Mouse (Mus musculus) MEL (cell line): ENCODE results near the gene Col2a1. TPM values are rescaled to one million over a fixed set of nuclear protein-coding genes. Genes with fewer than 3 reads are reported as not detected.

Source experiments
- DNase-seq: peaks from one replicate; pipeline ENCODE4 v3.0.0; 2011; ENCODE audit warnings: low read depth, low spot score
- H3K27ac ChIP-seq: 2 replicates; pipeline ENCODE4 v1.5.1; 2012; ENCODE audit warnings: low read depth, mild to moderate bottlenecking, control low read depth, low read length, moderate library complexity; ENCODE audit not compliant: control insufficient read depth
- H3K27me3 ChIP-seq, 2 experiments: fragments of 150-350 bp in 1 of 2; sonication (generic) in 1 of 2; 2 replicates each; pipeline ENCODE4 v1.6.1; 2012; ENCODE audit warnings: low read length in 2 of 2, mild to moderate bottlenecking in 2 of 2, improper control_type of control experiment in 1 of 2, moderate library complexity in 1 of 2; ENCODE audit not compliant: insufficient read depth in 2 of 2, control insufficient read depth in 1 of 2
- H3K36me3 ChIP-seq, 2 experiments: 2 replicates each; pipeline ENCODE4 v1.6.1; 2012 to 2014; ENCODE audit warnings: low read length in 2 of 2, improper control_type of control experiment in 1 of 2, inconsistent platforms in 1 of 2, mild to moderate bottlenecking in 1 of 2; ENCODE audit not compliant: insufficient read depth in 2 of 2, control insufficient read depth in 1 of 2
- H3K4me1 ChIP-seq, 2 experiments: fragments of 150-350 bp in 1 of 2; sonication (generic) in 1 of 2; 2 replicates each; pipeline ENCODE4 v1.6.1; 2012; ENCODE audit warnings: low read length in 2 of 2, improper control_type of control experiment in 1 of 2, mild to moderate bottlenecking in 1 of 2; ENCODE audit not compliant: insufficient read depth in 2 of 2, control insufficient read depth in 1 of 2
- H3K4me3 ChIP-seq, 2 experiments: fragments of 150-350 bp in 1 of 2; sonication (generic) in 1 of 2; 2 replicates each; pipeline ENCODE4 v1.5.1; 2012; ENCODE audit warnings: low read depth in 2 of 2, low read length in 2 of 2, mild to moderate bottlenecking in 2 of 2, moderate library complexity in 2 of 2, control low read depth in 1 of 2, improper control_type of control experiment in 1 of 2; ENCODE audit not compliant: control insufficient read depth in 1 of 2, insufficient read depth in 1 of 2
- H3K79me2 ChIP-seq: 2 replicates; pipeline ENCODE4 v1.6.1; 2012; ENCODE audit warnings: mild to moderate bottlenecking, low read length, moderate library complexity; ENCODE audit not compliant: control insufficient read depth, poor library complexity, insufficient read depth
- H3K9ac ChIP-seq: 2 replicates; pipeline ENCODE4 v1.6.1; 2012; ENCODE audit warnings: low read depth, mild to moderate bottlenecking, control low read depth, low read length, moderate library complexity; ENCODE audit not compliant: control insufficient read depth, poor library complexity, severe bottlenecking
- H3K9me3 ChIP-seq: fragments of 150-350 bp; sonication (generic); replicated peaks from 2 replicates; pipeline ENCODE4 v1.6.1; 2012; ENCODE audit warnings: mild to moderate bottlenecking, low read length, improper control_type of control experiment, moderate library complexity; ENCODE audit not compliant: insufficient read depth
- BHLHE40 ChIP-seq: IDR thresholded peaks from 2 replicates; pipeline ENCODE4 v1.6.1; 2012; ENCODE audit warnings: low read depth, mild to moderate bottlenecking, inconsistent platforms, low read length, improper control_type of control experiment, borderline replicate concordance
- E2F4 ChIP-seq: IDR thresholded peaks from 2 replicates; pipeline ENCODE4 v1.6.1; 2011; ENCODE audit warnings: low read depth, low read length, improper control_type of control experiment, borderline replicate concordance
- ELF1 ChIP-seq: IDR thresholded peaks from 2 replicates; pipeline ENCODE4 v1.6.1; 2014; ENCODE audit warnings: low read depth, mild to moderate bottlenecking, inconsistent platforms, low read length, improper control_type of control experiment, moderate library complexity
- EP300 ChIP-seq, 2 experiments: IDR thresholded peaks; 2 replicates each; pipeline ENCODE4 v1.6.1; 2011; ENCODE audit warnings: improper control_type of control experiment in 2 of 2, low read length in 2 of 2, low read depth in 1 of 2, mild to moderate bottlenecking in 1 of 2
- GABPA ChIP-seq: IDR thresholded peaks from 2 replicates; pipeline ENCODE4 v1.6.1; 2012; ENCODE audit warnings: low read depth, mild to moderate bottlenecking, inconsistent platforms, low read length, improper control_type of control experiment, moderate library complexity
- GATA1 ChIP-seq: IDR thresholded peaks from 2 replicates; pipeline ENCODE4 v1.6.1; 2011; ENCODE audit warnings: low read depth, low read length, improper control_type of control experiment
- KAT2A ChIP-seq: conservative IDR thresholded peaks from 2 replicates; pipeline ENCODE4 v1.6.1; 2012; ENCODE audit warnings: low read depth, low read length, improper control_type of control experiment, inconsistent platforms
- MAFK ChIP-seq: IDR thresholded peaks from 2 replicates; pipeline ENCODE4 v1.6.1; 2011; ENCODE audit warnings: low read depth, mild to moderate bottlenecking, low read length, improper control_type of control experiment, borderline replicate concordance
- MAZ ChIP-seq: IDR thresholded peaks from 2 replicates; pipeline ENCODE4 v1.6.1; 2012; ENCODE audit warnings: low read depth, mild to moderate bottlenecking, inconsistent platforms, low read length, improper control_type of control experiment
- MXI1 ChIP-seq: IDR thresholded peaks from 2 replicates; pipeline ENCODE4 v1.6.1; 2011; ENCODE audit warnings: mild to moderate bottlenecking, low read depth, low read length, improper control_type of control experiment
- MYB ChIP-seq: IDR thresholded peaks from 2 replicates; pipeline ENCODE4 v1.6.1; 2011; ENCODE audit warnings: mild to moderate bottlenecking, low read depth, low read length, improper control_type of control experiment
- MYC ChIP-seq: IDR thresholded peaks from 2 replicates; pipeline ENCODE4 v1.6.1; 2011; ENCODE audit warnings: low read depth, mild to moderate bottlenecking, low read length, improper control_type of control experiment, moderate library complexity
- NELFE ChIP-seq: IDR thresholded peaks from 2 replicates; pipeline ENCODE4 v1.6.1; 2011; ENCODE audit warnings: low read depth, low read length, improper control_type of control experiment
- POLR2A ChIP-seq, 2 experiments: IDR thresholded peaks; 2 replicates each; pipeline ENCODE4 v1.6.1; 2011 to 2012; ENCODE audit warnings: low read length in 2 of 2, mild to moderate bottlenecking in 2 of 2, control low read depth in 1 of 2, improper control_type of control experiment in 1 of 2, low read depth in 1 of 2, moderate library complexity in 1 of 2; ENCODE audit not compliant: control insufficient read depth in 1 of 2, insufficient read depth in 1 of 2, poor library complexity in 1 of 2
- POLR2AphosphoS5 ChIP-seq: IDR thresholded peaks from 2 replicates; pipeline ENCODE4 v1.6.1; 2012; ENCODE audit warnings: low read depth, borderline replicate concordance, mild to moderate bottlenecking, inconsistent platforms, low read length, moderate library complexity, mixed read lengths
- RAD21 ChIP-seq: IDR thresholded peaks from 2 replicates; pipeline ENCODE4 v1.6.1; 2011; ENCODE audit warnings: mild to moderate bottlenecking, low read depth, low read length, improper control_type of control experiment
- RCOR1 ChIP-seq: IDR thresholded peaks from 2 replicates; pipeline ENCODE4 v1.6.1; 2012; ENCODE audit warnings: low read depth, mild to moderate bottlenecking, inconsistent platforms, low read length, improper control_type of control experiment
- SIN3A ChIP-seq: IDR thresholded peaks from 2 replicates; pipeline ENCODE4 v1.6.1; 2012; ENCODE audit warnings: low read length, improper control_type of control experiment, inconsistent platforms
- SMC3 ChIP-seq: IDR thresholded peaks from 2 replicates; pipeline ENCODE4 v1.6.1; 2011; ENCODE audit warnings: low read depth, low read length, improper control_type of control experiment
- TAL1 ChIP-seq: IDR thresholded peaks from 2 replicates; pipeline ENCODE4 v1.6.1; 2012; ENCODE audit warnings: mild to moderate bottlenecking, inconsistent platforms, low read length, moderate library complexity, mixed read lengths
- UBTF ChIP-seq: IDR thresholded peaks from 2 replicates; pipeline ENCODE4 v1.6.1; 2012; ENCODE audit warnings: low read depth, mild to moderate bottlenecking, inconsistent platforms, low read length, improper control_type of control experiment, moderate library complexity, borderline replicate concordance; ENCODE audit not compliant: insufficient read depth
- USF2 ChIP-seq, 2 experiments: IDR thresholded peaks; 2 replicates each; pipeline ENCODE4 v1.6.1; 2011 to 2012; ENCODE audit warnings: improper control_type of control experiment in 2 of 2, low read length in 2 of 2, borderline replicate concordance in 1 of 2, inconsistent platforms in 1 of 2, low read depth in 1 of 2, mild to moderate bottlenecking in 1 of 2; ENCODE audit not compliant: insufficient read depth in 1 of 2
- ZKSCAN1 ChIP-seq: IDR thresholded peaks from 2 replicates; pipeline ENCODE4 v1.6.1; 2012; ENCODE audit warnings: low read depth, mild to moderate bottlenecking, inconsistent platforms, low read length, improper control_type of control experiment, moderate library complexity
- ZNF384 ChIP-seq: IDR thresholded peaks from 2 replicates; pipeline ENCODE4 v1.6.1; 2012; ENCODE audit warnings: low read depth, mild to moderate bottlenecking, inconsistent platforms, low read length, improper control_type of control experiment
- polyA plus RNA-seq, 2 experiments: library from polyadenylated mRNA; stranded (reverse) in 1 of 2; unstranded in 1 of 2; fragments of >175 nt in 1 of 2; fragments of >200 nt in 1 of 2; gene quantifications; 2 replicates each; pipeline versions ENCODE4 v1.2.1 to v1.2.4; 2012; ENCODE audit warnings: low replicate concordance in 2 of 2, low read depth in 1 of 2; ENCODE audit not compliant: insufficient read length in 2 of 2, insufficient read depth in 1 of 2, missing spikeins in 1 of 2
- total RNA-seq: library from RNA; depleted of rRNA; stranded (reverse); fragments of 300-350 nt; gene quantifications from 2 replicates; pipeline ENCODE4 v1.2.3, GENCODE M21; 2012

The Col2a1 gene
- total and polyA plus RNA-seq, 3 experiments, result 0.04 TPM; not detected in 1

DNA sequence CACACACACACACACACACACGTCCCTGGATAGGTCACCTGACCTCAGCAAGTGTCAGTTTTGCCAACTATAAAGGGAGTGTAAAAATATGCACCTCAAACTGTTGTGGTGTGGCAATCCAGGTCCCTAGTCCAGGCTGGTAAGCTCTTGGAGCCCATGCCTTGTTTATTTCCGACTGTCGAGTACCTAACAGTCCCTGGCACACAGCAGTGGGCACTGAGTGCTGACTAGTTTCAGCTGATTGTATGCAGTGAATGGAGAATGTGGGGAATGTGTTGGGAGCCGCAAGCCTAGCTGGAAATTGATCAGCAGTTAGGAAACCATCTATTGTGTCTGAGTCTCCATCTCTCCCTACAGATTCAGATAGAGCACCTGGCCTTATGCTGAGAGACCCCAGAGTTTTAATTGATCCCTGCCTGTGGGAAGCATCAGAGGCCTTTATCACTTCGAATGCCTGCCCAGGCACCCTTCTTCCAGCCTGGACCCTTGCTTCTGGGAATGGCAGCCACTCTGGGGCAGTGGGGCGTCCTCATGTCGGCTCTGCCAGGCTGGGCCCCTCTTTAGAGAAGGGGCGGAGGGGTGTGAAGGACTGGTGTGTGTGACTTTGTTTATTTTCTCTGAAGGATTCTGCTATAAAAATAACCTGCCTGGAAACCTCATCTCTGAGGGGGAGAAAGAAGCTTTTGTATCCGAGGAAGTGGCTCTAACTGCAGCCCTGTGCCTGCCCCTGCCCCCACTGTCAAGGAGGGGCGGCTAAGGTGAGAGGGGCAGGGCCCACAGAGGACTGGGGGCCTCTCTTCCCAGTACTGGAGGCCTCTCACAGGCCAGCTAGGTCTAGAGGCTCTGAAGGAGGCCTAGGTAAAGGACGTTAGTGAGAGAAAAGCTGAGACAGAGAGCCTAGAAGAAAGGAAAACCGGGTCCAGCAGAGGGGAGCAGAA is 22.7 kb upstream of the Col2a1 start:
- H3K4me1 ChIP-seq, result no peaks in the 10 kb centered on the region
- H3K79me2 ChIP-seq, result no peaks in the 10 kb centered on the region
- H3K9ac ChIP-seq, result no peak overlapping the region
- TF ChIP-seq TAL1 (no peak), SMC3 (no peak), GABPA (no peak), ZKSCAN1 (no peak)
- TF ChIP-seq, all 39 proteins: peak for 0
- Histone ChIP-seq H3K4me3 (no peak overlapping the region), H3K9me3 (no peaks in the 10 kb centered on the region), H3K27ac (no peak overlapping the region), H3K27me3 (peaks cover 49 to 59% of the 10 kb centered on the region in 2 experiments), H3K36me3 (no peaks in the 10 kb centered on the region)
- DNase-seq, result no peak

DNA sequence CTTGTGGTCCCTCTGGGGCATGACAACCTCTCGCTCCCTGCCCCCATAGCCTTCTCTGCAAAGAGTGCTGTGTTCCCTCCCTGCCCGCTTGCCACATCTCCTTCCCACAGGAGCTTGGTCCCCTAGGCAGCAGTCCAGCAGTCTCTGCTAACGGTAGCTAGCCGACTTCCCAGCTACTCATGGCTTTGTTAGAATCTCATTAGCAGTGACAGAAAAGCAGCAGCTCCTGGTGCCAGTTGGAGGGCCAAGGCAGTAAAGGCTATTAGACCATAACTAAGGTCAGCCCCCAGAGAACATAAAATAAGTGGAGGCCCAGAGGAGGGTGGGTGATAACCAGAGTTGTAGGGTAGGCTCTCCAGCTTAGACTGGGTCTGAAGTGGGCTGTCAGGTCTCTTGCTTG is 21.1 kb upstream of the Col2a1 start:
- TF ChIP-seq MYC (no peak), E2F4 (no peak), USF2 (IDR thresholded peaks at IDR 0.05; ENCODE audit: borderline replicate concordance in 1 of 2, insufficient read depth in 1 of 2, low read depth in 1 of 2, low read length in 2 of 2) (no peak), POLR2A (IDR thresholded peaks at IDR 0.05; ENCODE audit: control insufficient read depth in 1 of 2, insufficient read depth in 1 of 2, low read depth in 1 of 2, low read length in 2 of 2, poor library complexity in 1 of 2) (no peak), GATA1 (no peak), UBTF (no peak)
- TF ChIP-seq, all 39 proteins: peak for 0
- H3K27me3 ChIP-seq, result peaks cover 50 to 58% of the 10 kb centered on the region in 2 experiments
- no peak overlapping the region for H3K27ac ChIP-seq
- H3K4me3 ChIP-seq, result no peak overlapping the region
- H3K9me3 ChIP-seq, result no peaks in the 10 kb centered on the region
- no peaks in the 10 kb centered on the region for H3K79me2 ChIP-seq
- no peak overlapping the region for H3K9ac ChIP-seq
- DNase-seq, result no peak
- H3K4me1 ChIP-seq, result no peaks in the 10 kb centered on the region
- no peaks in the 10 kb centered on the region for H3K36me3 ChIP-seq

DNA sequence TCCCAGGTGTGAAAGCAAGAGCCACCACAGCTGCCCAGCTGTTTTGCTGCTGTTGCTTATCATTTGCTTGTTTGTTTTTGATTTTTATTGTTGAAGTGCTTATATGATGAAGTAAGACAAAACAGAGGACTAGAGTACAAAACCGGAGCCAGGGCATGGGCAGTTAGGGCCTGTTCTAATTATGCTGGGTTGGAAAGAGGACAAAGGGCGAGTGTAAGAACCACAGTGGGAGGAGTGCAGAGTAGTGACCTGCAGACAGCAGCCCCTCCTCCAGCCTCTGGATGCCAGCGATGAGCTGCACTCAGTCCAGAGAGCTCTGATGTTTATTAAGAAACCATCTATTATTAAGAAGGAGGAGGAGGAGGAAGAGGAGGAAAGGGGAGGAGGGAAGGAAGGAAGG is 18.6 kb upstream of the Col2a1 start:
- TF ChIP-seq MAZ (no peak), EP300 (IDR thresholded peaks at IDR 0.05; ENCODE audit: low read depth in 1 of 2, low read length in 2 of 2) (no peak), USF2 (IDR thresholded peaks at IDR 0.05; ENCODE audit: borderline replicate concordance in 1 of 2, insufficient read depth in 1 of 2, low read depth in 1 of 2, low read length in 2 of 2) (no peak), POLR2AphosphoS5 (no peak), MYB (no peak), KAT2A (no peak), MAFK (no peak), NELFE (no peak), ZNF384 (no peak), ZKSCAN1 (no peak), RAD21 (no peak), SIN3A (no peak), RCOR1 (no peak), ELF1 (no peak), MXI1 (no peak), BHLHE40 (no peak)
- H3K9ac ChIP-seq, result no peak overlapping the region
- H3K4me1 ChIP-seq, result no peaks in the 10 kb centered on the region
- H3K9me3 ChIP-seq, result no peaks in the 10 kb centered on the region
- peaks cover 40 to 42% of the 10 kb centered on the region in 2 experiments for H3K27me3 ChIP-seq
- no peaks in the 10 kb centered on the region for H3K36me3 ChIP-seq
- H3K4me3 ChIP-seq, result no peak overlapping the region
- DNase-seq, result no peak
- H3K79me2 ChIP-seq, result no peaks in the 10 kb centered on the region
- no peak overlapping the region for H3K27ac ChIP-seq
